Mouse (Mus musculus) heart, adult 2 months (tissue): ENCODE results near the gene Pwwp2b. TPM values are rescaled to one million over a fixed set of nuclear protein-coding genes. Genes with fewer than 3 reads are reported as not detected.

Source experiments
- DNase-seq, 2 experiments: peaks; one replicate each; pipeline ENCODE4 v3.0.0; 2021
- H3K27ac ChIP-seq: fragments of 200-600 bp; 2 replicates; pipeline ENCODE4 v1.8.1; 2022
- H3K27me3 ChIP-seq: fragments of 200-500 bp; 2 replicates; pipeline ENCODE4 v1.6.1; 2012; ENCODE audit warnings: mild to moderate bottlenecking, low read length, inconsistent platforms, mixed read lengths; ENCODE audit not compliant: control insufficient read depth, insufficient read depth
- H3K36me3 ChIP-seq: fragments of 200-500 bp; 2 replicates; pipeline ENCODE4 v1.6.1; 2012; ENCODE audit warnings: low read length, inconsistent platforms; ENCODE audit not compliant: control insufficient read depth, insufficient read depth
- H3K4me1 ChIP-seq: fragments of 200-500 bp; 2 replicates; pipeline ENCODE4 v1.6.1; 2011; ENCODE audit warnings: low read length; ENCODE audit not compliant: control insufficient read depth, insufficient read depth
- H3K4me3 ChIP-seq: fragments of 200-600 bp; 2 replicates; pipeline ENCODE4 v1.8.1; 2022
- H3K79me2 ChIP-seq: fragments of 200-500 bp; replicated peaks from 2 replicates; pipeline ENCODE4 v1.6.1; 2012; ENCODE audit warnings: mild to moderate bottlenecking, inconsistent platforms, low read length, moderate library complexity, mixed read lengths; ENCODE audit not compliant: control insufficient read depth, insufficient read depth
- H3K9ac ChIP-seq: fragments of 200-500 bp; 2 replicates; pipeline ENCODE4 v1.6.1; 2012; ENCODE audit warnings: low read depth, mild to moderate bottlenecking, control low read depth, inconsistent platforms, low read length, mixed read lengths
- CTCF ChIP-seq: fragments of 200-600 bp; IDR thresholded peaks from 2 replicates; pipeline ENCODE4 v1.8.1; 2022; ENCODE audit warnings: antibody characterized with exemption, mild to moderate bottlenecking, moderate library complexity
- EP300 ChIP-seq: fragments of 200-500 bp; IDR thresholded peaks from 2 replicates; pipeline ENCODE4 v1.6.1; 2011; ENCODE audit warnings: low read depth, low read length, control low read depth; ENCODE audit not compliant: insufficient read depth
- POLR2A ChIP-seq: fragments of 200-500 bp; IDR thresholded peaks from 2 replicates; pipeline ENCODE4 v1.6.1; 2011; ENCODE audit warnings: mild to moderate bottlenecking, low read depth, low read length, control low read depth; ENCODE audit not compliant: insufficient read depth
- WGBS: fragments of 180-500 bp; shearing (Covaris S2); methylation state at CpG from one replicate; pipeline ENCODE4 v1.1.7; 2018; 5-methylcytosine and 5-hydroxymethylcytosine counted together
- intact Hi-C: fragments of 180-260 bp; cut with DNase I; formaldehyde crosslinking; loops from one replicate; pipeline ENCODE4 v1.15.1; 2025
- polyA plus RNA-seq: library from polyadenylated mRNA; depleted of rRNA; stranded (reverse); fragments of >200 nt; gene quantifications from 2 replicates; pipeline ENCODE4 v1.2.3, GENCODE M21; 2012
- total RNA-seq, 2 experiments: library from RNA; stranded (reverse); gene quantifications; 2 replicates each; pipeline ENCODE4 v1.2.3; 2021

Gene Pwwp2b
- total and polyA plus RNA-seq, 3 experiments: 6.8 to 10.2 (median 8.9) TPM

DNA sequence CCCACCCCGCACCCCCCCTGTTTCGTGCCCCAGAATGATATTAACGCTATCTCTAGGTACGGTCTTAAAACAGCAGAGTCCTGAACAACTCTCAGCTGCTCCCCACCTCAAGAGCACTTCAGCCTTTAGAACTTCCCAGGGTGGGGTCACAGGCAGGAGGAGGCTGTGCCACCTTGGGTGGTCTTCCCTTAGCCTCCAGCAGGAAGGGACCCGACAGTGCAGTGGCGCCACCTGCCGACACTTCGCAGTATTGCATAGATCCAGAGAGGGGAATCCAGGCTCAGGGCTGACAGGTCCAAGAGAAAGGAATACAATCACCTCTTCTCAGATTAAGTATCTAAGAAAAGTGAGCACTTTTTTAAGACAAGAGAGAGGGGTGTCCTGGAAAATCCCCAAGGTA is 51.1 kb downstream of the Pwwp2b start:
- Histone ChIP-seq H3K27me3 (no peaks in the 10 kb centered on the region), H3K36me3 (no peaks in the 10 kb centered on the region), H3K4me3 (no peak overlapping the region), H3K79me2 (no peaks in the 10 kb centered on the region), H3K4me1 (peaks cover 2% of the 10 kb centered on the region), H3K27ac (no peak overlapping the region), H3K9ac (no peak overlapping the region)
- DNase-seq: peak; percentile 78 to 93
- 23% methylated on average over 8 of the region's 8 CpGs for WGBS
- TF ChIP-seq POLR2A (no peak), CTCF (peak; percentile 91), EP300 (peak; percentile 91; the same call in 1 of the 2 replicates)
- intact Hi-C loops: loop anchor here (1.0 to 5.0 kb wide), 3 partner anchors 66 to 177 kb away; no protein-coding TSS in a partner anchor

- H3K4me1 ChIP-seq: peaks cover 2% of the 10 kb centered on the region
- WGBS: 64% methylated on average over 7 of the region's 7 CpGs
- no peaks in the 10 kb centered on the region for H3K79me2 ChIP-seq
- H3K27ac ChIP-seq: no peak overlapping the region
- intact Hi-C loops: loop anchor here (5.0 kb wide), 1 partner anchor 237 kb away; no protein-coding TSS in a partner anchor
- H3K36me3 ChIP-seq: no peaks in the 10 kb centered on the region
- no peaks in the 10 kb centered on the region for H3K27me3 ChIP-seq
- DNase-seq: no peak
- H3K4me3 ChIP-seq: no peak overlapping the region
- no peak overlapping the region for H3K9ac ChIP-seq
- TF ChIP-seq EP300 (no peak), CTCF (no peak), POLR2A (no peak)
Measured at GRCm38 (mm10) chr7:139300423-139300822, 52.1 kb downstream of the Pwwp2b start.

DNA sequence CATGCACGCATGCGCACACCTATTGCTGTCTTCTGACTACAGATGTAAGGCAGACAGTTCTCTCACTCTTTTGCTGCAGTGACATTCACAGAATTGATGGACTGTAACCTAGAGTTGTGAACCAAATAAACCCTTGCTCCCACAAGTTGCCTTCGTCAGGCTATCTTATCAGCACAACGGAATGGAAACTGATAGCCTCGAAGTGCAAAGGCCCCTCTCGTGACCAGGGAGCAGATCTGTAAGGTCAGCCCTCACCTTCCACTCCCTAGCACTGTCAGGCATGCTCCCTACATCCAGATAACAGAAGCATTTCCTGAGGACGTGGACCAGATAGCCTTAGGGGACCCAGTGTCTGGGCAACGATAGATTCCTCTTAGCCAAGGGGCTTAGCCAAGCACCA is 53.2 kb downstream of the Pwwp2b start:
- Histone ChIP-seq H3K4me3 (no peak overlapping the region), H3K9ac (no peak overlapping the region), H3K79me2 (no peaks in the 10 kb centered on the region), H3K27ac (no peak overlapping the region), H3K27me3 (no peaks in the 10 kb centered on the region), H3K36me3 (no peaks in the 10 kb centered on the region), H3K4me1 (peaks cover 2% of the 10 kb centered on the region)
- no peak for DNase-seq
- TF ChIP-seq POLR2A: no peak
- no peak for TF ChIP-seq EP300
- TF ChIP-seq CTCF: no peak
- intact Hi-C loops: loop anchor here (5.0 kb wide), 1 partner anchor 236 kb away; no protein-coding TSS in a partner anchor
- WGBS: 53% methylated on average over 8 of the region's 8 CpGs

- 78% methylated on average over 5 of the region's 5 CpGs for WGBS
- Histone ChIP-seq H3K9ac (no peak overlapping the region), H3K4me3 (no peak overlapping the region), H3K79me2 (no peaks in the 10 kb centered on the region), H3K4me1 (peaks cover 3% of the 10 kb centered on the region), H3K36me3 (no peaks in the 10 kb centered on the region), H3K27ac (no peak overlapping the region), H3K27me3 (no peaks in the 10 kb centered on the region)
- TF ChIP-seq POLR2A: no peak
- TF ChIP-seq EP300: no peak
- no peak for TF ChIP-seq CTCF
- no peak for DNase-seq
- intact Hi-C loops: loop anchor here (5.0 kb wide), 1 partner anchor 235 kb away; no protein-coding TSS in a partner anchor
Measured at GRCm38 (mm10) chr7:139302314-139302713, 54.0 kb downstream of the Pwwp2b start.

DNA sequence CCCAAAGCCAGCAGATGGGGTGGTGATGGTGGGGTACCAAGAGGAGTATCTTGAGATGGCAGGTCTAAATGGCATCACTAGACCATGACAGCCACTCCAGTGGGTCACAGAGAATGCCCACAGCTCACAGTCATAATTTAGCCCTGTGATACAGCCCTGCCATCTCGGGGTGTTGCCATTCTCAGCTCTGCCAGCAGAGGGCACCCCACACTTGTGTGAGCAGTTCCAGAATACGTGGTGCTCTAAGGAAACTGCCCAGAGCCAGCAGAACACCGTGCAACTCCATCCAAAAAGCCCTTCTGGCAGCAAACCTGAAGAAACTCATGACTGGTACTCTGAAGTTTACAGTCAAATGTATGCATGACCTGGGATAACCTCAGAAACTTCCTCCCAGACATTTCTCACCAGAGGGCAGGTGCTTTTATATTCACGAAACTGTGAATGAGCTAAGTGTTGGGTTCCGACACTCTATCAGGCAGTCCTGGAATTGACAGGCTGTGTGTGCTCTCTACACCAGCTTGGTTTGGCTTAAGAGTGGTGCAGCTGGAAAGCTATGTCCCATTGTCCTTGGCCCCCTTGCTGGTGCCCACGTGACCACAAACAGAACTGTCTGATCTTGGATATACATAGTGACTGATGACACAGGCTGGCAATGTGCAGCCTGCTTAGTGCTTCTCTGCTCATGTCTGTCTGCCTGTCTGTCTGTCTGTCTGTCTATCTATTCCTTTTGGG is 55.2 kb downstream of the Pwwp2b start:
- no peaks in the 10 kb centered on the region for H3K36me3 ChIP-seq
- no peak overlapping the region for H3K4me3 ChIP-seq
- 25% methylated on average over 6 of the region's 6 CpGs for WGBS
- peak; percentile 84 to 93 for DNase-seq
- H3K9ac ChIP-seq: no peak overlapping the region
- no peaks in the 10 kb centered on the region for H3K27me3 ChIP-seq
- peak overlapping the region; percentile 40 for H3K27ac ChIP-seq
- intact Hi-C loops: loop anchor here (1.0 to 5.0 kb wide), 3 partner anchors 87 to 234 kb away; no protein-coding TSS in a partner anchor
- TF ChIP-seq EP300: peak; percentile 99
- TF ChIP-seq CTCF: no peak; the same call in none of the 2 replicates
- TF ChIP-seq POLR2A: no peak
- peaks cover 6% of the 10 kb centered on the region for H3K4me1 ChIP-seq
- H3K79me2 ChIP-seq: no peaks in the 10 kb centered on the region

- Histone ChIP-seq H3K79me2 (no peaks in the 10 kb centered on the region), H3K36me3 (0 out of 2 replicates have a peak, but pooled peaks cover 2% of the 10 kb centered on the region), H3K9ac (no peak overlapping the region), H3K27me3 (no peaks in the 10 kb centered on the region), H3K27ac (peak overlapping the region; percentile 40; the same call in 1 of the 2 replicates), H3K4me3 (no peak overlapping the region), H3K4me1 (peaks cover 13% of the 10 kb centered on the region)
- TF ChIP-seq POLR2A (no peak), EP300 (0 out of 2 replicates have a peak, but pooled peaks have one; percentile 25), CTCF (peak; percentile 60)
- intact Hi-C loops: loop anchor here (5.0 kb wide), 1 partner anchor 233 kb away; no protein-coding TSS in a partner anchor
- DNase-seq: peak; percentile 36 to 45
- WGBS: 33% methylated on average over 5 of the region's 5 CpGs
Measured at GRCm38 (mm10) chr7:139304322-139304721, 56.0 kb downstream of the Pwwp2b start.
